Mouse (Mus musculus) neutrophil, adult 5-6 weeks (primary cell): Measurements from ENCODE around the gene Gpr68. TPM values are rescaled to one million over a fixed set of nuclear protein-coding genes. Genes with fewer than 3 reads are reported as not detected.

Experiments
- ATAC-seq: fragments of 151-379, 151-347 bp; 2 replicates; pipeline ENCODE4 v1.8.0; 2017; ENCODE audit warnings: mild to moderate bottlenecking, moderate TSS enrichment; ENCODE audit not compliant: insufficient number of reproducible peaks, poor library complexity, low FRiP score, severe bottlenecking; ENCODE audit errors: extremely low read depth
- total RNA-seq: library from RNA; stranded (forward); fragments of 200-1000 nt; gene quantifications from 2 replicates; pipeline ENCODE4 v1.2.3, GENCODE M21; 2017

The Gpr68 gene
- total RNA-seq, 1 experiment from 2014 or later, result 5.1 TPM

- ATAC-seq, result peak; percentile 55; the same call in 1 of the 2 replicates
Measured at GRCm38 (mm10) chr12:100925644-100926619, 17.9 kb upstream of the Gpr68 start.

GRCm38 (mm10) chr12:100924646-100925339, 16.8 kb upstream of the Gpr68 start:
- peak; percentile 73 for ATAC-seq

GRCm38 (mm10) chr12:100910731-100911130, 2.7 kb upstream of the Gpr68 start:
- ATAC-seq, result no peak

GRCm38 (mm10) chr12:100909765-100910164, 1.8 kb upstream of the Gpr68 start:
- no peak for ATAC-seq

- ATAC-seq, result no peak
Measured at GRCm38 (mm10) chr12:100908298-100909034, 468 bp upstream of the Gpr68 start.

- ATAC-seq, result no peak
Measured at GRCm38 (mm10) chr12:100906861-100907260, 1.1 kb downstream of the Gpr68 start.

- ATAC-seq, result peak; percentile 44; the same call in 1 of the 2 replicates
Measured at GRCm38 (mm10) chr12:100903761-100904160, 4.2 kb downstream of the Gpr68 start.

GRCm38 (mm10) chr12:100901386-100901785, 6.6 kb downstream of the Gpr68 start:
- ATAC-seq, result no peak

- no peak for ATAC-seq
Measured at GRCm38 (mm10) chr12:100900901-100901300, 7.1 kb downstream of the Gpr68 start.

GRCm38 (mm10) chr12:100899111-100899640, 8.8 kb downstream of the Gpr68 start:
- ATAC-seq, result no peak

GRCm38 (mm10) chr12:100897736-100898650, 10.0 kb downstream of the Gpr68 start:
- no peak for ATAC-seq

- no peak for ATAC-seq
Measured at GRCm38 (mm10) chr12:100896661-100897060, 11.3 kb downstream of the Gpr68 start.

GRCm38 (mm10) chr12:100895504-100895903, 12.5 kb downstream of the Gpr68 start:
- ATAC-seq, result peak; percentile 50; the same call in 1 of the 2 replicates

GRCm38 (mm10) chr12:100890548-100890947, 17.4 kb downstream of the Gpr68 start:
- no peak for ATAC-seq

- no peak for ATAC-seq
Measured at GRCm38 (mm10) chr12:100887801-100888258, 20.2 kb downstream of the Gpr68 start.

- no peak for ATAC-seq
Measured at GRCm38 (mm10) chr12:100886877-100887276, 21.1 kb downstream of the Gpr68 start.

GRCm38 (mm10) chr12:100885585-100885984, 22.4 kb downstream of the Gpr68 start:
- ATAC-seq, result no peak

GRCm38 (mm10) chr12:100883168-100883567, 24.8 kb downstream of the Gpr68 start:
- ATAC-seq, result peak; percentile 50
